Mouse (Mus musculus) testis, adult 2 months (tissue): ENCODE results near the gene Daw1.

Source experiments
- CTCF ChIP-seq: fragments of 200-500 bp; IDR thresholded peaks from 2 replicates; pipeline ENCODE4 v1.5.1; 2012; ENCODE audit warnings: low read depth, mild to moderate bottlenecking, inconsistent platforms, low read length, moderate library complexity; ENCODE audit not compliant: control insufficient read depth, insufficient read depth, insufficient replicate concordance
- POLR2A ChIP-seq: fragments of 200-500 bp; IDR thresholded peaks from 2 replicates; pipeline ENCODE4 v1.6.1; 2012; ENCODE audit warnings: low read depth, mild to moderate bottlenecking, inconsistent platforms, low read length, moderate library complexity; ENCODE audit not compliant: control insufficient read depth

- TF ChIP-seq POLR2A (no peak), CTCF (no peak)
These were observed 20.0 kb downstream of the Daw1 start for GRCm38 (mm10) chr1:83179531-83179930.
